Mouse (Mus musculus) lung, postnatal 14 days (tissue): ENCODE data around the gene Gm45837.

ENCODE experiments used
- DNase-seq: peaks from one replicate; pipeline ENCODE4 v3.0.0; 2021

Gm45837 gene

DNA sequence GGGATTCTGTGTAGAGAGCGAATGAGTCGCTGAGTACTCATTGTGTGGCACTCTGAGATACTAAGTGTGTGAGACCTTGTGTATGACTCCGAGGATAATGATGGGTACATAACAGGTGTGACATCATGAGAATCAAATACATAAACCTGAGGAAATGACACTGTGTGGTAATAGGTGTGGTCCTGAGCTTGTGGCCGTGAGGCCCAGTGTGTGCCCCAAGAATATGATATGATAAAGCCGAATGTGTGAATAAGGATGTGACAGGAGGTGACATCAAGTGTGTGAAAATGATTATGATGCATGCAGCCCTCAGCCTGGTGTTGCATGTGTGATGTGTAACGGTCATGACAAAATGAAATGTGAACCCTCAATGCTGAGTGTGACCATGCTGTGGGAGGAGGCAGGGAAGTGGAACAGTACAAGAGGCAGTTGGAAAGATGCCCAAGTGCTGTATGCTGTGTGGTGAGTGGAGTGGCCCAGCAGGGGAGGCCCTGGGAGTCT is 55.9 kb downstream of the Gm45837 start:
- DNase-seq = peak; percentile 75

DNA sequence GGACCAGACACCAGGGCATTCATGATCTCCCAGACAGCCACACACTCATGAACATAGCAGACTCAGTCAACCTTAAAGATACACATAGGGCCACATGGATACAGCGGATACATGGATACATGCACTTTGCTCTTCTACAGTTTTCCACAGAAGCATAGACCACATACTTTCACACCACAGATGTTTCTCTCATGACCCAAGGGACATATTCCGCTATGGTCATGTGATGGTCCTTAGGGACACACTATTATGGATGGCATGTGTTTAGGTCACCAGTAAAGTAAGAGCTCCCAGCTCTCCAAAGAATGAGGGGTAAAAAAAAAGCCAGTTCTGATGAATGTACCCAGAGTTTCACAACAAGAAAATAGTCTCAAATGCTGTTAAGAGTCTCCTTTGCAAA is 60.7 kb downstream of the Gm45837 start:
- no peak for DNase-seq

DNA sequence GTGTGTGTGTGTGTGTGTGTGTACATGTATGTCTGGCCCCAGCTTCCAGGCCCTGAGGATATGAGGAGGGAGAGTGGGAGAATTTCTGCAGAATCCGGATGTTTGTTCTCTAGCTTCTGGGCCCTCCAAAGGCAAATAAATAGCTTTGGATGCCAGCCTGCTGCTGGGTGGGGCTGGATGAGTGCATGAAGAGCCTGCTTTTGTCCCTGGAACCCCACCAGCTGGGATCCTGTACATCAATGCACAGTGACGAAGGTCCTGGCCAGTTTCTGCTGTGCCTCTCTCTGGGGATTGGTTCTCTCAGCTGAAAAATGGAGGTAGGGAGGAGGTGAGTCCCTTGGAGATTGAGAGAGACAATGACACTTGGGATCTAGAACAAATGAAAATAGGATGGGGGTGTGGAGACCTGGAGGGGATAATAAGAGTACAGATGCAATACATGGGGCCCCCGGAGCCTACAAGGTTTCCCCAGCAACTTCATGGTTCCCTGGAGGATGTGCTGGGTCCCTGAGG is 61.3 kb downstream of the Gm45837 start:
- DNase-seq = no peak

DNA sequence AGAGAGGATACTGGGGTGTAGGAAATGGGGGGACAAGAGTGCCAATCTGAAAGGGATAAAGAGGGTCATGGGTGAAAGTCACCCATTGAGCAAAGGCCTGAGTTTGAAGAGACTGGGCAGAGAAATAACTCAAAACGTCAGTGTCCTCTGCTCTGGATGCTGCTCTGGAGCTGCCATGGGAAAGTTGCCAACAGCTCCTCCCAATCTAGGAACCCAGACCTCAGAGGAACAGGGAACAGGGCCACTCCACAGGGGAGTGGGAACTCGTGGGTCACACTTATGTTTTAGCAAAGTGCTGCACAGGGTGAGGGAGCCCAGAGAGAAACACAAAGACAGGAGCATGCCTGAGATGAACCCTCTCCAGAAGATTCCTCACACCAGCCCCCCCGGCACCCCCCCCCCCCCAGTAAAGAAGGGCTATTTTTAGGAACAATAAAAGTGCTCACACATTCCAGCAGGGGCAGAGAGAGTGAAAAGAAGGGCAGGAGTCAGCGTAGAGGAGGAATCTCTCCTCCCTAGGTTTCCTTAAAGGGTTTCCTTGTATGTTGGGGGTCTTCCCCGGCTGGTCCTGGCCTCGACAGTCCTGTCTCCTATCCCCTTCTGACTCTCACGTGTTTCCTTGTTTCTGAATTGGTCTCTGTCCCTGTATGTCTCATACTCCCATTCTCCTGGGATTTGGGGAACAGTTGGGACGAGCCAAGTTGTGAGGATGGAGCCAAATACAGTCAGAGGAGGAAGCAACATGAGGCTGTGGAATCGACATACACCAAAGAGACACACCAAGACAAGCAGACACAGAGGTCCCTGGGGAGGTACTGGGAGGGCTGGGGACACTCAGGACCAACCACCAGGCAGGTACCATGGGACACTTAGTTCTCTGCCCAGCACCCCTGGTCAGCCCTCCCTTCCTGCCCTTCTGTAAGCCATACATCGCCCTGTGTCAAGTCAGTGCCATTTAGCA is 62.2 kb downstream of the Gm45837 start:
- DNase-seq = peak; percentile 35

DNA sequence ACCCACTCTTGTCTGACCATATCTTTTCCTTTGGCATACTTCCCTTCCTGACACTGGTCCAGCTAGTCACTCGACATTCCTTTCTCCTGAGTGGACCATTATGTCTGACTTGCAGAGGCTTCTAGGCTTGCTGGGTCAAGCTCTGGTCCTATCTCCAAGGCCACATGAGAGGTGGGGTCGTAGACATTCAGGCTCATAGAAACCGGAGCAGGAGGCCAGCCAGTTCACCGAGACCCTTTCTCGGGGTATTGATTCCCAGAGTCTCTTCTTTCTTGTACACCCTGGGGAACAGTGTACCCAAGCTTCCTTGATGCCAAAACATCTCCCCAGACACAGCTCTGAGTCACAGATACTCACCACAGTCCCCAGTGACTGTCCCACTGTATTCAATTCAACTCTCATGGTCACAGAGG is 63.7 kb downstream of the Gm45837 start:
- DNase-seq = no peak

DNA sequence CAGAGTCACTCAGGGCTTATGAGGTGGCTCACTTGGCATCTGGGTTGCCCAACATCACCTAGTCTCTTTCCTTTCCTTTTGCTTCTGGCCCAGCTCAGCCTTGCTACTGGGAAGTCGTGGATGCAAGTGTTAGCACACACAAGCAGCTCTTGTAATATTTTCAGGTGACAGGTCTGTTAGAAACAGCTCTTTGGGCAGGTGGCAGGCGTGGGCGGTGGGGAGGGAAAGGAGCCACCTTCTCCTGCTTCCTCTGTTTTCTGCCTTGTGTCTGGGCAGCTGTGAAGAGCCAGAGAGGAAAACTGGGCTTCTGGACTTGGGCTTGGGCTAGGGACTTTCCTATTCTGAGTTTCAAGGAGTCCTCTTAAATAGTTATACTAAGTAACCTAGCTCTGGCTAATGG is 65.3 kb downstream of the Gm45837 start:
- no peak for DNase-seq

DNA sequence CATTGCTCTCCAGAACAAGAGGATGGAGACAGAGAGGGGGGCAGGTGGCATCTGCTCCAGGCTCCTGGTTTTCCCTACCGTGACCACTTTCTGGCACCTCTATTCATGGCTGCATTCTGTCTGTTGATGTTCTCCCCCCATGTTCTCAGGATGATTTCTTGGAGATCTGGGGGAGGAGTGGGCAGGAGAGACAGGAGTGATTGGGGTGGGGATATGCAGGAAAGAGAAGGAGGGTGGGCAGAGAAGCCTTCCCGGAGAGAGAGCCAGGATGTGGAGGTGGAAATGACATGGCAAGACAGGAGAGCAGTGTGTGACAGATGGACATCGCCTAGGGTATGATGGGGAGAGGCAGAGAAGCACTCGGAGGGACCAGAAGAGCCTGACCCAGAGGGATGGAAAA is 65.8 kb downstream of the Gm45837 start:
- DNase-seq = no peak

DNA sequence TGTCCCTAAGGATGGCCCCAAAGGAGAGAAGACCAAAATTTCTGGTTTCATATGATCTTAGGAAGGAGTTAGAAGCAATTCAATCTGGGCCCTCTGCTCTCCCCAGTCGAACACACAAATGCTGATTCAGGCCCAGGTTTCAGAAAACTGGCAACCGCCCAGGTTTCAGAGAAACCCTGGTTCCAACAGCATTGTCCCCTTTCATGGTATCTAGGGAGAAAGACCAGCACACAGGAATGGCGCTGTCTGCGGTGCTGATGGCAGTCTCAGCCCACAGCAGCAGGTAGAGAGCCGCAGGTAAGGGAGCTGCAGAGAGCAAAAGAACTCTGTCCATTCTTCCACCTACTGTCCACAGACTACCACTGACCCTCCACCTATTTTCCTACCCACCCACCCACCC is 66.5 kb downstream of the Gm45837 start:
- no peak for DNase-seq

DNA sequence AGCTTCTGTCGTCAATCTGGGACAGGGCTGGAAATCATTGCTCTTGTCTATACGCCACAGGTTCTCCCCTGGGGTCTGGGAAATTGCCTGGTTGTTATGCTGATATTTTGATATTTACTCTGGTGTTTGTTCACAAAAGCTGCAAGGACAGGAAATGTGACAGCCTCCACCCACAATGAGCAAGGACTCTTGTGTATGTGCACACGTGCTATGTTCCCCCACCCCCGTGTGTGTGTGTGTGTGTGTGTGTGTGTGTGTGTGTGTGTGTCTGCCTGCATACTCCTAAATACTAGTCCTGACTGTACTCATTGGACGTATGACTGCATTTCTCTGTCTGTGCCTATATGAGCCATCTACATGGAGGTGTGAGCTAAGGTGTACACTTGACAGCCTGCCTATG is 67.4 kb downstream of the Gm45837 start:
- no peak for DNase-seq

DNA sequence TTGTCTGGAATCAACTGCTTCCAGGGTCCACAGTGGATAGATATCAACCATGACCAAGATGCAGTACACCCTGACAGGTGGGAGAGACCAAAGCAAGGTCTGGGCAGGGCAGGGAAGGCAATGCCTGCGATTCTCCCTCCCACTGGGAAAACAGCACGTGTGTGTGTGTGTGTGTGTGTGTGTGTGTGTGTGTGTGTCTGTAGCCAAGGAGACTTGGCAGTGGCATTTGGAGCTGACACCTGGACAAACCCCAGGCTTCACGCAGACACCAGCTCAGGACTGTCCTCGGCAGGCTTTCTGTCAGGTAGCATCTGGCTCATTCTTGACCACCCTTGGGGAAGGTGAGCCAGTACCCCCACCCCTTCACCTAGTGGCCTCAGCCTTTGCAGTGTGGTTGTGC is 69.2 kb downstream of the Gm45837 start:
- DNase-seq = no peak

DNA sequence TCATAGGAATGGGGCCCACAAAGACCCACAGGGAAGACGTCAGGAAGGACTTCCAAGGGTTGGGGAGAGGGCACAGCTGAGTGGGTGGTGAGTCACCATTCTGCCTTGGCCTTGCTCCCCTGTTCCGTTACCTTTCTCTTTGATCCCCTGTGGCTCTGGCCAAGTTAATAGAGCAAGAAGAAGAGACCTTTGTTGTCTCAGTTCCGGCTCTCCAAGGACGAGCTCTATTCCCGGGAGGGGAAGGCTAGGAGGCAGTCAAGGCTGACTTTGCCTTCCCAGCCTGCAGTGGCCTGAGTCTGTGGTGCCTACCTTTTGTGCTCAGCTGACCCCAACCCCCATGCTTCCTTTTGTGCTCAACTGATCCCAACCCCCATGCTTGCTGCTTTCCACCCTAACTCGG is 70.0 kb downstream of the Gm45837 start:
- DNase-seq = no peak

DNA sequence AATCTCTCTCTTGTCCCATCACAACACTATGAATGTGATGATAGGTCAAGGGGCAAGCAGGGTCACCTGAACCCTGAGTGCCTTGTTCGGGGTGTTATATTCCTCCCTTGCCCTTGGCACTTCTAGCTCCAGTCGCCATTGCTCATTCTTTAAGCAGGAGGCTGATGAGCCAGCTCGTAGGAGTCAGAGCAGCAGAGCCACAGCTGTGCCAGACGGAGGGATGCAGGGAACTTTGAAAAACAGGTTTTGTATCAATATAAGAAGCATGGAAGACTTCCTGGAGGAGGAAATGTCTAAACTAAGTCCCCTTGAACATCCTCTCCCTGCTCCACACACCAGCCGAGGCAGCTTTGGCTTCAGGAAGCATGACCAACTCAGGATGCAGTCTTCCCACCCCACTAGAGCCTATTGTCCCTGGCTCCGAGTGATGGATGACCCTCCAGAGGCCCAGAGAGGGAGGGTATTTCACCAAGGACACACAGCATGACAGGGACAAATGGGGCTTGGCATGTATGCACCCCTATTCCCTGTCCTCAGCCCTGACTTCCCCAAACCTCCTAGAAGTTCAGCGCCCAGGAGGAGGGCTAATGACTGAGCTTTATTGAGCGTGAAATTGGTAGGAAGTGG is 71.3 kb downstream of the Gm45837 start:
- no peak for DNase-seq

DNA sequence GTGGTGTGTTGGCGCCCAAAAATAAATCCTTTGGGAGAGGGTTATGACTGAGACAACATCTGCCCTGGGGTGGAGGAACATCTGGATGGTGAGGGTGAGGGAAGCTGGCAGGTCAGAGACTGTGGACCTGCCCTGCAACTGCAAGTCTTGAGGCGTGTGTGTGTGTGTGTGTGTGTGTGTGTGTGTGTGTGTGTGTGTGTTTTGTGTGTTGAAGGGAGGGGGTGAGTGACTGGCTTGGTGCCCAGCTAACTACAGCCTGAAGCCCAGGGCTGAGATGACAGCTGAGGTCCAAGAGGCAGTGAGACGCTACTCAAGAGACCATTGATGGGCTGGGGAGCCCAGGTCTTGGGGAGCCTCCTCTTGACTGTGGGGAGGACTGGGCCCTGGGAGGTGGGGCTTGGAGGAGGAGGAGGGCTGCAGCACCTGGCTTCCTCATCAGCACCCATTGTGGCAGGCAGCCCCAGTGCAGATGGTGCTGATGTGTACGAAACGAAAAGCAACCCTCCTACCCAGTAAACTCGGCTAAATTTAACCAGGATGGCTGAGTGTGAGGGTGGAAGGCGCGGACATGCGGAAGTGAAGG is 71.9 kb downstream of the Gm45837 start:
- DNase-seq = no peak

DNA sequence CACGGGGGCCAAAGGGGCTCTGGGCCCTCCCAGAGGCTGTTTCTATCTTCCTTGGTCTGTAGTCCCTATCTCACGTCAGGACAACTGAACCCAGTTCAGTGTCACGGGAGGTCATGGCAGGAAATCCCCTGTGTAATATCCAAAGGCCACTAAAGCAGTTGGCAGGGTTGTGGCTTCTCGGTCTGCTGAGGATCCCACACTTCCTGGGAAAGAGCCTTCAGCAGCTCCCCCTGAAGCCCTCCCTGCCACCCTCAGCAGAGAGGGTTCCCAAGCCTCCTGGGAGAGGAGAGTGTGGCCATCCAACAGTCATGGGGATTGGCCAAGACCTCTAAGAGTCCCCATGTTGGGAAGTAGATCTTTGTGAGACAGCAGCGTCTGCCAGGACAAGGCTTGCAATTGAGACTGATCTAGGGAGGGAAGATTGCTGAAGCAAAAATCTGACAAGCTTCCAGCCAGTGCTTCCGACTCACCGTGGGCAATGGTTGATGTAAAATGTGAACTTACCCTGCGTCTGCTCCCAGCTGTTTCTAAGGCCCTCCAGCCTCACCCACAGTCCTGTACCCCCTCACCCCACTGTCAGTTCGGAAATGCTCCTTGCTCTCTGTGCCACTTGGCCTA is 72.9 kb downstream of the Gm45837 start:
- no peak for DNase-seq

DNA sequence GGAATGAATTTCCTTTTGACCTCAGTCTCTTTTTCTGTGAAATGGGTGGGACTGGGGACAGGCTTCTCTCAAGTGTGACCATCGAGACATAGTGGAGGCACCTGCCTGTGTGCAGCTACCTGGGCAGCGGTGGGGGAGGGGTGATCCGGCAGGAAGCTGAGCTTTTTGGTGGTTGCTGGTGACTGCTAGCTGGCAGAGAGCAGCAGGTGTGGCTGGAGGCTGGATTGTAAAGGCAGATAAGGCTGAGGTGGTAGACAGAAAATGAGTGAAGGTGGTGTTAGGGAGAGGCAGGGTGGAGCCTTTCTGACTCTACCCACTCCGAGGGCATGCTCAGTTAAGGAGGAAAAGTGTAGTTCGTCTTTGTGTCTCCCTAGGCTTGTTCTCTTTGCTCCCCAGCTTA is 76.4 kb downstream of the Gm45837 start:
- DNase-seq = no peak

DNA sequence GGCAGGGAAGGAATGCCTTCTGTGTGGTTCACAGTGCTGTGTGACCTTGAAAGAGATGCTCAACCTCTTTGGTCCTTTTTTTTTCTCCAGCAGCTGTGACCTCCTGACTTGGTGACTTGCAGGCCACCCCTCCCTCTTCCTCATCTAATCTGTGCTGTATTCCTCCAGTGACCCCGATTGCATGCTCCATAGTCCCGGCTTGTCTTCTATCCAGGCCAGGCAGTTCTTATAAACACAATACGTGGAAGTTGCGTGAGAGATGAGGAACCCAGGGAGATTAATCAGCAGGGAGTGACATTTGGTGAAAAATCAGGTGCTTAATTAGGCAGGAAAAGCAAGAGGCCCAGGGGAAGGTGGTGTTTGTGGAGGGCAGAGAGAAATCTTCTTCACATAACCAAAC is 80.3 kb downstream of the Gm45837 start:
- no peak for DNase-seq

DNA sequence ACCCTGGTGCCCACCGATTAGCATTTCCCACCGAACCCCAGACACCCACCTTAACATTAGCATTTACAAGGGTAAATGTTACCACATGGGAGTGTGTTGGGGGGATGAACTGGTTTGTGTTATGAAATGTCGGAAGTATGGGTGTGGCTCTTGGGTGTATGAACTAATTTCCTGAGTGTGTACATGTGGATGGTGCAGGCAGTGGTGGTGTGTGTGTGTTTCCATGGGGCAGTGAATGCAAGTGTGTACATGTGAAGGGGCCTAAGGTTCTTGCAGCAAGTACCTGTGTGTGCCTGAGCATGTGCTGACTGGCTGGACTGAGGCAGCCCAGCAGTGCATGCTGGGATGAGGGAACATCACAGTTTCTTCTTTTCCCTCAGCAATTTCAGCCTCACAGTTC is 87.7 kb downstream of the Gm45837 start:
- DNase-seq = no peak

DNA sequence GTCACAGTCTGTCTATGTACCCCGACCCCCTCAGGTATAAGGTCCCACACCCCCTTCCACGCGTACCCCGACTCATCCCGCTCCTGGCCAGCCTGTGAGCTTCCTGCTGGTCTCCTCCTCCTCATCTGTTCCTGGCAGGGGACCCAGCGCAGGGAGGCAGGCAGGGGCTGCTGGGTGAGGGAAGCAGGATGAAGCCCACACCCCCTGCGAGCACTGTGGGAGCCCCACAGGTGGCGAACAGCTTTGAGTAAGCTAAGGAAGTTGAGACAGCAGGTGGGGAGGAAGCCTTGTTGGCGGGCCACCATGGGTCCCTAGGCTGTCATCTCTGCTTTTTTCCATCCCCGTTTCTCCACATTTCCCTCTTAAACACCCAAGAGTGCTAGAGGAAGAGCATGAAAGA is 88.6 kb downstream of the Gm45837 start:
- DNase-seq = no peak

DNA sequence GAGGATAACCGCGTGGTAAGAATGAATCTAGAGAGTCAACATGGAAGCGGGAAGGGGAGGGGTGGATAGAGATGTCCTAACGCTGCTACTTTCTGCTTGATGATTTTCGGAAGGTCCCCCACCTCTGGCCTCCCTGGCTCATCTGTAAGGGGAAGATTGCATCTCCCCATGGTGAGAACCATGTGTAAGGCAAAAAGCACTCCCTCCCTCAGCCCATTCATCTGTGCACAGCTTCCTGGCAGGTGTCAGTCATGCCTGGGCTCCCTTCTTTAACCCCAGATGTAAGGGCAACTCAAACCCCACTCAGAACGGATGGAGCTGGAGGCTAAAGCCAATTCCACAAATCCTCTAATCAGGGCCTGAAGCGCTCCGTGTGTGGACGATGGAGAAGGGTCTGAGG is 89.0 kb downstream of the Gm45837 start:
- no peak for DNase-seq

DNA sequence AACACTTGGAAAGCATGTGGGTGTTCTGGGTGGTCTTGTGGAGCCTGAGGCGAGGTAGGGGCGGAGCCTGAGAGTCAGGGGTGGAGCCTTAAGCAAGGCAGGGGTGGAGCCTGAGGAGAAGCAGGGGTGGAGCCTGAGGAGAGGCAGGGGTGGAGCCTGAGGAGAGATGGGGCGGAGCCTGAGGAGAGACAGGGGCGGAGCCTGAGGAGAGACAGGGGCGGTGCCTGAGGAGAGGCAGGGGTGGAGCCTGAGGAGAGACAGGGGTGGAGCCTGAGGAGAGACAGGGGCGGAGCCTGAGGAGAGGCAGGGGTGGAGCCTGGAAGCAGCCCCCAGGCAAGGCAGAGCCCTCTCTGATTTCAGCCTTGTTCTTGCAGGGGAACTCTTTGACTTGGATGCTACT is 90.5 kb downstream of the Gm45837 start:
- no peak for DNase-seq

DNA sequence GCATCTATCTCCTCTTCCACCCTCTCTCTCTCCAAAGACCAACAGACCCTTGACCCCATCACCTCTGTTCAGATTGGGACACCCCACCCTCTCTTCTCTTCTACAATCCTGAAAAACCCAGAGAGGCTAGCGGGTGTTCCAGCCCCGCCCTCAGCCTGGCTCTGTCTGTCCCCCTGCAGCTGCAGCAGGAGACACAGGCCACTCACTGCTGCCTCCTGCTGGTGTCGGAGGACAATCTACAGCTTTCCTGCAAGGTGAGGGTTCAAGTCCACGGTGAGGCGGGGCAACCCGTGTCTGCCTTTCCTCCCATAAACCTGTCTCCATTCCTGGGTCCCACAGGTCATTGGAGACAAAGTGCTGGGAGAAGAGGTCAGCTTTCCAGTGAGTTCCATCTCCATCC is 91.0 kb downstream of the Gm45837 start:
- peak; percentile 20 for DNase-seq

DNA sequence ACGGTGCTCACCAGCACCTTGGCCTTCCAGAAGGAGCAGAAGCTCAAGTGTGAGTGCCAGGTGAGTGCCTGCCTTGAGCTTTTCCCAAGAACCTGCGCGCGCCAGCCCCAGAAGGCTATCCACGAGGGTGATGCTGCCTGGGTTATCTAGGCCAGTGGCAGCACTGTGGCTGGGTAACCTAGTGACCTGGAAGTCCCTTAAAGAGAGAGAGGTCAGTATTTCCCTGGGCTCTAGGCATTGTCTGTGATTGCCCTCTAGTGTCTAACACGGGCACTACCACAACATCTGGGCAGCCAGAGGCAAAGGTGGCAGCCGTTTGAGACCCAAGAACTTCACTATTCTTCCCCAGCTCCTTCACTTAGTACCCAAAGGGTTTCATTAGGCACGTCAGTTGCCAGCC is 92.7 kb downstream of the Gm45837 start:
- DNase-seq = peak; percentile 76

DNA sequence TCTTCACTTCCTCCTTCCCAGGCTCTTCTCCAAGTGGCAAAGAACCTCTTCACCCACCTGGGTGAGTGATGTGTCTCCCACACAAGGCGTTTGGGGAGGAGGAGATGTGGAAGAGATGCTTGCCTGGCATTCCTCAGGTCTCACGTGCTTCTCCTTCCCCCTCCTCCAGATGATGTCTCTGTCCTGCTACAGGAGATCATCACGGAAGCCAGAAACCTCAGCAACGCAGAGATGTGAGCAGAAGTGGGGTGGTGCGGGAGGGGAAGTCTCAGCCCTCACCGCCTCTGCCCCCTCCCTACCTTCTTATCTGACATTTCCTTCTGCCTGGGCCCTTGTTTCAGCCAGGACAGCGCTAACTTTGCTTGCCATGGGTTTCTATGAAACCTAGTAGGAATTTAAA is 93.1 kb downstream of the Gm45837 start:
- no peak for DNase-seq
